Mouse (Mus musculus) liver, adult 2 months (tissue): Measurements from ENCODE around the gene Tpm3-rs7. TPM values are rescaled to one million over a fixed set of nuclear protein-coding genes. Genes with fewer than 3 reads are reported as not detected.
"Not testable (repeated sequence)": the region's sequence is repeated elsewhere in the genome, so short reads cannot be mapped to it uniquely, and the experiment has no call there.

ENCODE experiments used
- DNase-seq: peaks from one replicate; pipeline ENCODE4 v3.0.0-alpha.2; 2011; ENCODE audit warnings: low read depth, low spot score; ENCODE audit errors: extremely low read depth
- H3K27ac ChIP-seq: fragments of 200-500 bp; replicated peaks from 2 replicates; pipeline ENCODE4 v1.5.1; 2012; ENCODE audit warnings: low read depth, mild to moderate bottlenecking, control low read depth, inconsistent platforms, low read length; ENCODE audit not compliant: insufficient read depth
- H3K27me3 ChIP-seq: fragments of 200-500 bp; 2 replicates; pipeline ENCODE4 v1.6.1; 2012; ENCODE audit warnings: mild to moderate bottlenecking, moderate library complexity, low read length, inconsistent platforms; ENCODE audit not compliant: control insufficient read depth, insufficient read depth
- H3K36me3 ChIP-seq: fragments of 200-500 bp; 2 replicates; pipeline ENCODE4 v1.6.1; 2012; ENCODE audit warnings: low read length, inconsistent platforms; ENCODE audit not compliant: control insufficient read depth, insufficient read depth
- H3K4me1 ChIP-seq: fragments of 200-500 bp; 2 replicates; pipeline ENCODE4 v1.6.1; 2011; ENCODE audit warnings: low read length; ENCODE audit not compliant: control insufficient read depth, insufficient read depth
- H3K4me3 ChIP-seq: fragments of 200-500 bp; 2 replicates; pipeline ENCODE4 v1.5.1; 2011; ENCODE audit warnings: low read depth, mild to moderate bottlenecking, control low read depth, low read length, moderate library complexity; ENCODE audit not compliant: insufficient read depth
- H3K79me2 ChIP-seq: fragments of 200-500 bp; 2 replicates; pipeline ENCODE4 v1.6.1; 2012; ENCODE audit warnings: inconsistent platforms, mild to moderate bottlenecking, low read length, moderate library complexity; ENCODE audit not compliant: control insufficient read depth, insufficient read depth
- H3K9ac ChIP-seq: fragments of 200-500 bp; 2 replicates; pipeline ENCODE4 v1.6.1; 2012; ENCODE audit warnings: low read depth, mild to moderate bottlenecking, control low read depth, inconsistent platforms, low read length
- CTCF ChIP-seq: fragments of 200-500 bp; IDR thresholded peaks from 2 replicates; pipeline ENCODE4 v1.5.1; 2011; ENCODE audit warnings: low read depth, low read length, control low read depth
- POLR2A ChIP-seq: fragments of 200-500 bp; IDR thresholded peaks from 2 replicates; pipeline ENCODE4 v1.6.1; 2011; ENCODE audit warnings: low read length, control low read depth; ENCODE audit not compliant: insufficient read depth; ENCODE audit errors: extremely low read depth
- WGBS: fragments of 180-500 bp; shearing (Covaris S2); methylation state at CpG from one replicate; pipeline ENCODE4 v1.1.7; 2018; 5-methylcytosine and 5-hydroxymethylcytosine counted together
- polyA plus RNA-seq: library from polyadenylated mRNA; depleted of rRNA; stranded (reverse); fragments of >200 nt; gene quantifications from 2 replicates; pipeline ENCODE4 v1.2.3, GENCODE M21; 2012; rRNA removed
- total RNA-seq: library from RNA; depleted of rRNA; stranded (reverse); fragments of >200 nt; gene quantifications from 2 replicates; pipeline ENCODE4 v1.2.3, GENCODE M21; 2014; rRNA removed

The Tpm3-rs7 gene
- total RNA-seq (0.34 and 0.74 TPM in 2 replicates), polyA plus RNA-seq (0.06 and 0.07 TPM in 2 replicates)

- not testable (repeated sequence) for H3K79me2 ChIP-seq, H3K4me1 ChIP-seq, H3K4me3 ChIP-seq, H3K27me3 ChIP-seq, H3K36me3 ChIP-seq, H3K9ac ChIP-seq, H3K27ac ChIP-seq, DNase-seq
- WGBS = 93% methylated on average over 16 of the region's 16 CpGs
Observed at GRCm38 (mm10) chr14:113314499-113314898, at the start of gene Tpm3-rs7. Gene Tpm3-rs7 (plus strand): TSS chr14:113314608.

- no peak overlapping the region for H3K9ac ChIP-seq
- no peak overlapping the region for H3K27ac ChIP-seq
- DNase-seq = no peak
- no peaks in the 10 kb centered on the region for H3K79me2 ChIP-seq
- H3K36me3 ChIP-seq = no peaks in the 10 kb centered on the region
- no peaks in the 10 kb centered on the region for H3K4me1 ChIP-seq
- no peak for TF ChIP-seq POLR2A
- no peak for TF ChIP-seq CTCF
- H3K27me3 ChIP-seq = no peaks in the 10 kb centered on the region
- 80% methylated on average over 1 of the region's 1 CpGs for WGBS
- no peak overlapping the region for H3K4me3 ChIP-seq
Observed at GRCm38 (mm10) chr14:113317023-113317422, 2.6 kb downstream of the Tpm3-rs7 start.

GRCm38 (mm10) chr14:113363361-113363760 is 49.0 kb downstream of the Tpm3-rs7 start:
- H3K4me1 ChIP-seq = no peaks in the 10 kb centered on the region
- no peak overlapping the region for H3K4me3 ChIP-seq
- H3K36me3 ChIP-seq = no peaks in the 10 kb centered on the region
- TF ChIP-seq POLR2A = no peak
- TF ChIP-seq CTCF = no peak
- 47% methylated on average over 1 of the region's 1 CpGs for WGBS
- H3K27me3 ChIP-seq = no peaks in the 10 kb centered on the region
- no peak for DNase-seq
- no peak overlapping the region for H3K27ac ChIP-seq
- H3K79me2 ChIP-seq = no peaks in the 10 kb centered on the region
- H3K9ac ChIP-seq = no peak overlapping the region
